Mouse (Mus musculus): Measurements from ENCODE around the gene Ddx21. TPM values are rescaled to one million over a fixed set of nuclear protein-coding genes. Genes with fewer than 3 reads are reported as not detected.
"Not testable (repeated sequence)": the region's sequence is repeated elsewhere in the genome, so short reads cannot be mapped to it uniquely, and the experiment has no call there.

Gene Ddx21
- total and polyA plus RNA-seq, 3 experiments: 114 to 327 (median 145) TPM

DNA sequence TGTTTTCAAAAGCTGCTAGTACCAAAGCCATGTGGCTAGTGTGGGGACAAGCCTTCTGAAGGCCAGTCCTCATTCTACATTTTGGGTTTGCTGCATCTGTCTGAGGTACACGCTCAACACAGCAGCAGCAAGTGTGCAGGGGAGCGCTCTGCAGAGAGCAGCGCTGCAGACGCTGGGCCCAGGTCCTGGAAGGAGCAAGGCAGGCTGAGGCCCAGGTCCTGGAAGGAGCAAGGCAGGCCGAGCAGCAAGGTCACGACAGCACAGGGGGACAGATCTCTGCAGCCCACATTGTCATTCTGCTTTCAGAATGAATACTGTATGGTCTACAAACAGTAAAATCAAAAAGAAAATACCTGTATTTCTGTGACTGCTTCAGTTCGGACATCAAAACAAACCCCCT, 19.4 kb downstream of the Ddx21 start:
- no peaks in the 10 kb centered on the region for H3K9me3 ChIP-seq (replicated peaks; ENCODE audit: low read length)

DNA sequence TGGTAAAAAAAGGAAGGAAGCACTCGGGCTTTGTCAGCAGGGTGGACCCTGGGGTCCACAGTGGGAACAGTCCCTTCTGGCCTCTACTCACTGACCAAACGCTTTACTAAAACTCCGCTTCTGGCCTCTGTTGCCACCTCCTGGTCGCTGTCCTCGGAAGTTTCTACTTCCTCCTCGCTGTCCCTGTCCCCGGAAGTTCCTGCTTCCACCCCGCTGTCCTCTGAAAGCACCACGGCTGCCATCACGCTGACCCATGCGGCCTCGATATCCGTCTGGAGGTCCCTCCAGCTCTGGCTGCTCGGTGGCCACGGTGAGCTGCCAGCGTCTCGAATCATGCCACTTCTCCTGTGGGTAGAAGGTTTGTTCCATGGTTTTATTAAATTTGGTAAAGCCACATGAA, 19.8 kb downstream of the Ddx21 start:
- no peak overlapping the region for H3K4me2 ChIP-seq (ENCODE audit: insufficient read depth, low read depth, poor library complexity, severe bottlenecking)
- no peak overlapping the region for H3K4me3 ChIP-seq (replicated peaks in 1 of 3; ENCODE audit: low read depth in 2 of 3, low read length in 2 of 3, poor library complexity in 1 of 3)
- TF ChIP-seq TCF12 (IDR thresholded peaks at IDR 0.05; ENCODE audit: low read depth, low read length): no peak
- TF ChIP-seq ELF1 (IDR thresholded peaks at IDR 0.05; ENCODE audit: low read depth, low read length): no peak
- no peak for TF ChIP-seq MAX (IDR thresholded peaks at IDR 0.05; ENCODE audit: low read length)
- no peak for TF ChIP-seq CHD1 (IDR thresholded peaks at IDR 0.05; ENCODE audit: low read depth, low read length)
- no peak for TF ChIP-seq IRF4 (IDR thresholded peaks at IDR 0.05; ENCODE audit: low read depth, low read length)
- no peak for TF ChIP-seq GABPA (IDR thresholded peaks at IDR 0.05; ENCODE audit: insufficient replicate concordance, low read depth, low read length)
- peaks cover 0 to 8% of the 10 kb centered on the region in 2 experiments; a peak in 2 of 4 replicates for H3K4me1 ChIP-seq (ENCODE audit: control insufficient read depth in 1 of 2, insufficient read depth in 2 of 2)
- DNase-seq (ENCODE audit: extremely low read depth): no peak
- in situ Hi-C loops (cut with MboI; ENCODE audit: low pct_ligation_motif_present, low pct_unique_long_range_greater_than_20kb, low sequenced_read_pairs) (no loop called here), dilution Hi-C loops (cut with MboI; ENCODE audit: extremely low pct_ligation_motif_present, extremely low pct_unique_long_range_greater_than_20kb, low sequenced_read_pairs) (no loop called here)
- H3K27ac ChIP-seq (ENCODE audit: insufficient read depth, low read depth): no peak overlapping the region
- H3K27me3 ChIP-seq (replicated peaks): no peaks in the 10 kb centered on the region
- no peak overlapping the region for H3K9ac ChIP-seq (ENCODE audit: insufficient read depth, low read depth)
- H3K36me3 ChIP-seq (replicated peaks in 1 of 2; ENCODE audit: control insufficient read depth in 1 of 2, insufficient read depth in 1 of 2, low read length in 1 of 2): peaks cover 63 to 75% of the 10 kb centered on the region in 2 experiments
- no peaks in the 10 kb centered on the region for H3K9me3 ChIP-seq (replicated peaks; ENCODE audit: low read length)
- peaks cover 5% of the 10 kb centered on the region for H3K79me2 ChIP-seq (replicated peaks; ENCODE audit: control insufficient read depth, extremely low read depth, insufficient read depth, poor library complexity, severe bottlenecking)

More for the DNA sequence above, 19.4 kb downstream of the Ddx21 start:
- H3K4me2 ChIP-seq (ENCODE audit: insufficient read depth, low read depth, poor library complexity, severe bottlenecking): no peak overlapping the region
- no peak overlapping the region for H3K9ac ChIP-seq (ENCODE audit: insufficient read depth, low read depth)
- H3K27ac ChIP-seq (ENCODE audit: insufficient read depth, low read depth): no peak overlapping the region
- H3K4me3 ChIP-seq (replicated peaks in 1 of 3; ENCODE audit: low read depth in 2 of 3, low read length in 2 of 3, poor library complexity in 1 of 3): no peak overlapping the region
- TF ChIP-seq PAX5 (IDR thresholded peaks at IDR 0.05; ENCODE audit: low read length) (no peak), POLR2AphosphoS2 (IDR thresholded peaks at IDR 0.05; ENCODE audit: low read depth, low read length) (no peak), ZMIZ1 (IDR thresholded peaks at IDR 0.05; ENCODE audit: low read depth, low read length) (no peak), NRF1 (IDR thresholded peaks at IDR 0.05; ENCODE audit: low read depth, low read length) (no peak), HCFC1 (IDR thresholded peaks at IDR 0.05; ENCODE audit: low read depth, low read length) (no peak), USF1 (IDR thresholded peaks at IDR 0.05; ENCODE audit: low read depth, low read length) (no peak)
- H3K27me3 ChIP-seq (replicated peaks): no peaks in the 10 kb centered on the region
- in situ Hi-C loops (cut with MboI; ENCODE audit: low pct_ligation_motif_present, low pct_unique_long_range_greater_than_20kb, low sequenced_read_pairs): no loop called here
- H3K79me2 ChIP-seq (replicated peaks; ENCODE audit: control insufficient read depth, extremely low read depth, insufficient read depth, poor library complexity, severe bottlenecking): peaks cover under 1% of the 10 kb centered on the region
- peaks cover 66 to 79% of the 10 kb centered on the region in 2 experiments for H3K36me3 ChIP-seq (replicated peaks in 1 of 2; ENCODE audit: control insufficient read depth in 1 of 2, insufficient read depth in 1 of 2, low read length in 1 of 2)
- no peak for DNase-seq (ENCODE audit: extremely low read depth)
- dilution Hi-C loops (cut with MboI; ENCODE audit: extremely low pct_ligation_motif_present, extremely low pct_unique_long_range_greater_than_20kb, low sequenced_read_pairs): no loop called here
- H3K4me1 ChIP-seq (ENCODE audit: control insufficient read depth in 1 of 2, insufficient read depth in 2 of 2): peaks cover 0 to 4% of the 10 kb centered on the region in 2 experiments; a peak in 2 of 4 replicates

DNA sequence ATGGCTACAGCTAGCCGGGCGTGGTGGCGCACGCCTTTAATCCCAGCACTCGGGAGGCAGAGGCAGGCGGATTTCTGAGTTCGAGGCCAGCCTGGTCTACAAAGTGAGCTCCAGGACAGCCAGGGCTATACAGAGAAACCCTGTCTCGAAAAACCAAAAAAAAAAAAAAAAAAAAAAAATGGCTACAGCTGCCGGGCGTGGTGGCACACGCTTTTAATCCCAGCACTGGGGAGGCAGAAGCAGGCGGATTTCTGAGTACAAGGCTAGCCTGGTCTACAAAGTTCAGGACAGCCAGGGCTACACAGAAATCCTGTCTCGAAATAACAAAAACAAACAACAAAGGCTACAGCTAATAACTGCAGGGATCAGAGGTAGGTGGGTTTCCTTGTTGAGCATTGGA, 23.0 kb downstream of the Ddx21 start:
- H3K27ac ChIP-seq (ENCODE audit: insufficient read depth, low read depth); H3K9ac ChIP-seq (ENCODE audit: insufficient read depth, low read depth); H3K4me2 ChIP-seq (ENCODE audit: insufficient read depth, low read depth, poor library complexity, severe bottlenecking); H3K27me3 ChIP-seq (replicated peaks); dilution Hi-C loops (cut with MboI; ENCODE audit: extremely low pct_ligation_motif_present, extremely low pct_unique_long_range_greater_than_20kb, low sequenced_read_pairs); H3K4me3 ChIP-seq (replicated peaks in 1 of 3; ENCODE audit: low read depth in 2 of 3, low read length in 2 of 3, poor library complexity in 1 of 3); DNase-seq (ENCODE audit: extremely low read depth); H3K9me3 ChIP-seq (replicated peaks; ENCODE audit: low read length); in situ Hi-C loops (cut with MboI; ENCODE audit: low pct_ligation_motif_present, low pct_unique_long_range_greater_than_20kb, low sequenced_read_pairs): not testable (repeated sequence)
- peaks cover 16% of the 10 kb centered on the region for H3K79me2 ChIP-seq (replicated peaks; ENCODE audit: control insufficient read depth, extremely low read depth, insufficient read depth, poor library complexity, severe bottlenecking)
- peaks cover 45 to 66% of the 10 kb centered on the region in 2 experiments for H3K36me3 ChIP-seq (replicated peaks in 1 of 2; ENCODE audit: control insufficient read depth in 1 of 2, insufficient read depth in 1 of 2, low read length in 1 of 2)
- peaks cover 0 to 19% of the 10 kb centered on the region in 2 experiments; a peak in 3 of 4 replicates for H3K4me1 ChIP-seq (ENCODE audit: control insufficient read depth in 1 of 2, insufficient read depth in 2 of 2)
